Mouse (Mus musculus) ES-CJ7 (cell line): ENCODE measurements at regions not wholly inside any gene's neighbourhood (a gene's known extent, or its start where the extent isn't known, plus 50 kb on each side); places are given as distances from the start of the nearest gene placed in this dataset.

Experiments
- DNase-seq: peaks from one replicate; pipeline ENCODE4 v3.0.0; 2011; ENCODE audit warnings: low read depth, low spot score

DNA sequence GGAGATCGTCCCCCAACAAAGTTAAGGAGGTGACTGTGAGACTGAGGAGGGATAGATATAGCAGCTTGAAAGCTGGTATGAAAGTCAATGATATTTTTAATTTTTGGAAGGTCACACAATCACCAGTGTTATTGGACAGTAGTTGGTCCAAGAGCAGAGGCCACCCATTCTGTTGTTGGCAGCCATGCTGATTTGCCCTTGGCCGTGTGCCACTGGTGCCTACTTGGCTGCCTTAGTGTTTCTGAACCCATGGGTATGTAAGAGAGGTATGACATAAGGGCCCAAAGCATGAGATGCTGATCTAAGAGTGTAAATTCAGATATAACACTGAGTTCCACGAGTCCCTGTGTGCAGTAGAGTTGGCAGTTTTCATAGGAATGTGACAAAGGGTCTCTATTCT, 153.7 kb downstream of the Pax1 start:
- no peak for DNase-seq

DNA sequence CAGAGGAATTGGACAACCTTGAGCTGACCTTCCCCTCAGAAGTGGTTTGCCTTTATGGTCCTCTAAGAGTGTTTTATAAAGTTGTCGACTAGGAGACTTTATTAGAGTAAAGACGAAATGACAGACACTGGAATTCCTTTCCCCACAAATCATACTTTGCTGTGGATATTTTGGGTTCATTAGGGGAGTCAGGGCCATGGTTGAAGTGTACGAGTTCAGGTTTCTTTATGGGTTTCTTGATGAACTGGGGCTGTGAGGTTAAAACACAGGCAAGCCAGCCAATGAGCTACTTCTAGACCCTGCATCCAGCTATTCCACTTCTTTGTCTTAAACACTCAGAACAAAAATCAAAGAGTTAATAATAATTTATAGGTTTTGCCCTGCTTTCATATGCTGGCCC, 153.0 kb downstream of the Pax1 start:
- no peak for DNase-seq

DNA sequence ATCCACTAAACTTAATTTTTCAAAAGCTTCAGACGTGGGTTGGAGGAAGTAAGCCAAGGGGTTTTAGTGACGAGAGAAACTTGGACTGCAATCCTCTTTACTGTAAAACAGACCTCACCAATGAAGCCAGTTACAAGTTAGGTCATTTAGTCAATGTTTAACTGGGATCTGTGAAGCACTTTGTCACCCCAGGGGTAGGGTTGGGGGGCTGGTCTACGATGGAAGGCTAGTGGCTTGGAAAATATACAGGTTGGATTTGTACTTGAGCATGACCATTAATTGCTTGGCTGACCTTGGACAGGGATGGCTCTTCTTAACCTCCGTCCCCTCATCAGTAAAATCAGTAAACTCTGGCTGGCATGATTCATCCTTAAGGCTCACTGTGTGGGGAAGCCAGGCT, 142.2 kb downstream of the Pax1 start:
- DNase-seq: no peak

DNA sequence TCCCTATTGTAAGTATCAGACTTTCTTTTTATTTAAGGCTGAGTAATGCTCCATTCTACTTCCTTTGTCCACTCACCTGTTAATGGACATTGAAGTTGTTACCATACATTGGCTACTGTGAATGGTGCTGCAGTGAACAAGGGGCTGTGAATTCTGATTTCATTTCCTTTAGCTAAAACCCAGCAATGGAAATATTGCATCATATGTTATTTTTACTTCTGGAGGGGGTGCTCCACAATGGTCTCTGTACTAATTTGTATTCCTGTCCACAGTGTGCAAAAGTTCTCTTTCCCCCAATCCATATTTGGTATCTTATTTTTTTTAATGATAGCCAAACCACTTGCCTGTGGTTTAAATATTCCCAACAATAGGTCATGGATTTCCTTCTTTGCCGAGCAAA, 137.0 kb downstream of the Pax1 start:
- DNase-seq: no peak

DNA sequence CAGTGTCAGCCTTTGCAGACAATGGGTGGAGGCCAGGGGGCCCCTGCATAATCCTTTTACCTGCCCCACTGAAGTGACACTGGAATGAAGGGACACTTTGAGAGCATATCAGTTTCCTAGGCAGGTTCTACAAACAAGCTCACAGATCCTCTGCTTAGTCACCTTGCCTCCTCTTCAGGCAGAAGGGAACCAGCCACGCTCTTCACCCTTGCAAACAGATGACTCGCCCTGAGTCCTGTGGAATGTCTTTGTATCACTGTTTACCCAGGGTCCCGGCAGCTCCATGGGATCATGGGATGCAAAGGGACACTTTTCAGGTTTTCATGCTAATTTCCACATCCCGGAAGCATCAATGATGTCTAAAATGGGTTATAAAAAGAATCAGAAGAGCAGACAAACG, 94.2 kb downstream of the Pax1 start:
- DNase-seq: no peak

DNA sequence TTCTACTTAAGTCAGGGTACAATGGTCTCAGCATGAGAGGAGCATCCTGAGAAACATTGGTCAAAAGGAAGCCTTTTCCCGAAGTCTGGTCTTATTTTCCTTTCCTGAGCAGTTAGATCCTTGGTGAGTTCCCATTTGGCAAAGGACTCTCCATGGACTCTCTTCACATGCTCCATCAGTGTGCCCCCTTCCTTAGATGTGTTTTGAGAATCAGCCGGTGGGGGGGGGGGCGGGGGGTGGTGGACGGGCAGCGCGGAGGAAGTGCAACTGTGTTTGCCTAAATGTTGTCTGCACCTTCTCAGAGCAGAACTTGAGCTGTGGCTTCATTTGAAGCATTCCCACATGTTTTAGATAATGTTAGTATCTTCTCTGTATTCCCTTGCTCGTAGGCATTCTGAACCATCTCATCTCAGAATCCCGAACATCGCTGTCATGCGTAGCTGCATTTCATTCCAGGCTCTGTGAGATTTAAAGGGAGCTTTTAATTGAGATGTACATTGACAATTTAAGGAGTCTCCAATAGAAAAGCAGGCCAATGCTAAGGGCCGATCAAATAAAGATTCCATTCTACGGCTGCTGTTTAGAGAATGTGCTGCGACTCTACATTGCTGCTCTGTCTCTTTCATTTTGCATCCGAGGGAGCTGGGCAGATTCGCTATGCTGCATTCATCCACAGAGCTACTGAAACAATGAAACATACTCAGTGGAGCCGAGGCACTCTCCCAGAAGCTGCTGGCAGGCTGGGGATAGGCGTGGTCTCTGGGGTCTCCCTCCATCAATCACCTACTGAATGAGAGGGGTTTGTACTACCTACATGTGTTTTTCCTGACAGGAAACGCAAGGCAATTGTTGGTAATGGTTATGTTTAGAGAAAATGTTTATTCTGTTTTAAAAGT, 92.9 kb downstream of the Pax1 start:
- no peak for DNase-seq
